Mouse (Mus musculus): ENCODE measurements around the gene Kcnf1.

DNA sequence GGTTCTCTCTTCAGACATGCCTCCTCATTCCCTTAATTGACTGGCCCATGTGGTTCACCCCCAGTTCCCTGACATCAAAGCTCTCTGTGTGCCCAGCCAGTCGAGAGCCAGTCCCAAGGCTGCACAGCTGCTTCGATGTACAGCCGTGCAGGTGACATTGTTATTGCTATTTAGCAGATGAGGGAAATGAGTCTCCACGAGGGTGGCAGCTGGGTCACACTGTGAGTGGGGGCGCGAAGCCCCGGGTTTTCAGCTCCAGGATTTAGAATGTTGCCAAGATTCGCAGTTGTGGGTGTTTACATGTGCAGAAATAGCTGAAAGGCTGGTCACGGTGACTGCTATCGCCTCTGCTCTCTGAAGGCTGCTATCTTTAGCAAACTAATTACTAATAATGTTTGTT, 27.8 kb downstream of the Kcnf1 start:
- TF ChIP-seq CTCF (IDR thresholded peaks at IDR 0.05; ENCODE audit: insufficient read depth, low read depth, low read length) (no peak), POLR2A (IDR thresholded peaks at IDR 0.05; ENCODE audit: insufficient read depth, low read depth, low read length) (no peak)
